Mouse (Mus musculus): ENCODE measurements at regions not wholly inside any gene's neighbourhood (a gene's known extent, or its start where the extent isn't known, plus 50 kb on each side); places are given as distances from the start of the nearest gene placed in this dataset.

- no peak for TF ChIP-seq CTCF (IDR thresholded peaks at IDR 0.05; ENCODE audit: low read depth, low read length)
- TF ChIP-seq POLR2A (IDR thresholded peaks at IDR 0.05; ENCODE audit: insufficient read depth, low read length) = no peak
- TF ChIP-seq EP300 (IDR thresholded peaks at IDR 0.05; ENCODE audit: insufficient read depth, low read depth, low read length) = no peak
- H3K9ac ChIP-seq (ENCODE audit: low read depth, poor library complexity, severe bottlenecking) = no peak overlapping the region
- no peak overlapping the region for H3K27ac ChIP-seq (ENCODE audit: insufficient read depth, low read length)
- H3K36me3 ChIP-seq (ENCODE audit: control insufficient read depth, insufficient read depth, low read length, poor library complexity, severe bottlenecking) = no peaks in the 10 kb centered on the region
- no peaks in the 10 kb centered on the region for H3K4me1 ChIP-seq (ENCODE audit: control insufficient read depth, insufficient read depth, low read length)
- H3K4me3 ChIP-seq (ENCODE audit: low read depth, low read length) = no peak overlapping the region
- no peaks in the 10 kb centered on the region for H3K27me3 ChIP-seq (ENCODE audit: control insufficient read depth, insufficient read depth, low read length, poor library complexity, severe bottlenecking)
- H3K9me3 ChIP-seq (replicated peaks; ENCODE audit: control insufficient read depth, insufficient read depth, low read length, poor library complexity, severe bottlenecking) = no peaks in the 10 kb centered on the region
These were observed 89.5 kb downstream of the Tmem38b start for GRCm38 (mm10) chr4:53915326-53915725.

- Histone ChIP-seq H3K4me3 (ENCODE audit: low read depth, low read length) (no peak overlapping the region), H3K9me3 (replicated peaks; ENCODE audit: control insufficient read depth, insufficient read depth, low read length, poor library complexity, severe bottlenecking) (no peaks in the 10 kb centered on the region), H3K27me3 (ENCODE audit: control insufficient read depth, insufficient read depth, low read length, poor library complexity, severe bottlenecking) (no peaks in the 10 kb centered on the region), H3K4me1 (ENCODE audit: control insufficient read depth, insufficient read depth, low read length) (no peaks in the 10 kb centered on the region), H3K36me3 (ENCODE audit: control insufficient read depth, insufficient read depth, low read length, poor library complexity, severe bottlenecking) (no peaks in the 10 kb centered on the region), H3K27ac (ENCODE audit: insufficient read depth, low read length) (no peak overlapping the region), H3K9ac (ENCODE audit: low read depth, poor library complexity, severe bottlenecking) (no peak overlapping the region)
- TF ChIP-seq CTCF (IDR thresholded peaks at IDR 0.05; ENCODE audit: low read depth, low read length) (peak; percentile 56), EP300 (IDR thresholded peaks at IDR 0.05; ENCODE audit: insufficient read depth, low read depth, low read length) (no peak)
These were observed 93.3 kb downstream of the Tmem38b start for GRCm38 (mm10) chr4:53919188-53919587.

GRCm38 (mm10) chr4:53920587-53920986 lies 94.7 kb downstream of the Tmem38b start:
- H3K27me3 ChIP-seq (ENCODE audit: control insufficient read depth, insufficient read depth, low read length, poor library complexity, severe bottlenecking) = no peaks in the 10 kb centered on the region
- H3K27ac ChIP-seq (ENCODE audit: insufficient read depth, low read length) = no peak overlapping the region
- H3K4me3 ChIP-seq (ENCODE audit: low read depth, low read length) = no peak overlapping the region
- TF ChIP-seq POLR2A (IDR thresholded peaks at IDR 0.05; ENCODE audit: insufficient read depth, low read length) = no peak
- no peak for TF ChIP-seq EP300 (IDR thresholded peaks at IDR 0.05; ENCODE audit: insufficient read depth, low read depth, low read length)
- no peak for TF ChIP-seq CTCF (IDR thresholded peaks at IDR 0.05; ENCODE audit: low read depth, low read length)
- no peak overlapping the region for H3K9ac ChIP-seq (ENCODE audit: low read depth, poor library complexity, severe bottlenecking)
- no peaks in the 10 kb centered on the region for H3K4me1 ChIP-seq (ENCODE audit: control insufficient read depth, insufficient read depth, low read length)
- no peaks in the 10 kb centered on the region for H3K9me3 ChIP-seq (replicated peaks; ENCODE audit: control insufficient read depth, insufficient read depth, low read length, poor library complexity, severe bottlenecking)
- H3K36me3 ChIP-seq (ENCODE audit: control insufficient read depth, insufficient read depth, low read length, poor library complexity, severe bottlenecking) = no peaks in the 10 kb centered on the region

- Histone ChIP-seq H3K4me1 (ENCODE audit: control insufficient read depth, insufficient read depth, low read length) (no peaks in the 10 kb centered on the region), H3K9me3 (replicated peaks; ENCODE audit: control insufficient read depth, insufficient read depth, low read length, poor library complexity, severe bottlenecking) (no peaks in the 10 kb centered on the region), H3K27ac (ENCODE audit: insufficient read depth, low read length) (no peak overlapping the region), H3K36me3 (ENCODE audit: control insufficient read depth, insufficient read depth, low read length, poor library complexity, severe bottlenecking) (no peaks in the 10 kb centered on the region), H3K27me3 (ENCODE audit: control insufficient read depth, insufficient read depth, low read length, poor library complexity, severe bottlenecking) (no peaks in the 10 kb centered on the region), H3K9ac (ENCODE audit: low read depth, poor library complexity, severe bottlenecking) (no peak overlapping the region), H3K4me3 (ENCODE audit: low read depth, low read length) (no peak overlapping the region)
- TF ChIP-seq EP300 (IDR thresholded peaks at IDR 0.05; ENCODE audit: insufficient read depth, low read depth, low read length) (no peak), POLR2A (IDR thresholded peaks at IDR 0.05; ENCODE audit: insufficient read depth, low read length) (no peak), CTCF (IDR thresholded peaks at IDR 0.05; ENCODE audit: low read depth, low read length) (no peak)
These were observed 105.2 kb downstream of the Tmem38b start for GRCm38 (mm10) chr4:53931068-53931467.

- no peaks in the 10 kb centered on the region for H3K36me3 ChIP-seq (ENCODE audit: control insufficient read depth, insufficient read depth, low read length, poor library complexity, severe bottlenecking)
- no peak overlapping the region for H3K27ac ChIP-seq (ENCODE audit: insufficient read depth, low read length)
- TF ChIP-seq POLR2A (IDR thresholded peaks at IDR 0.05; ENCODE audit: insufficient read depth, low read length) = no peak
- 0 out of 2 replicates have a peak, but pooled peaks have one; percentile 18 for TF ChIP-seq EP300 (IDR thresholded peaks at IDR 0.05; ENCODE audit: insufficient read depth, low read depth, low read length)
- TF ChIP-seq CTCF (IDR thresholded peaks at IDR 0.05; ENCODE audit: low read depth, low read length) = peak; percentile 91
- H3K27me3 ChIP-seq (ENCODE audit: control insufficient read depth, insufficient read depth, low read length, poor library complexity, severe bottlenecking) = no peaks in the 10 kb centered on the region
- H3K4me3 ChIP-seq (ENCODE audit: low read depth, low read length) = no peak overlapping the region; the same call in 1 of the 2 replicates
- H3K9ac ChIP-seq (ENCODE audit: low read depth, poor library complexity, severe bottlenecking) = no peak overlapping the region
- H3K4me1 ChIP-seq (ENCODE audit: control insufficient read depth, insufficient read depth, low read length) = no peaks in the 10 kb centered on the region
- no peaks in the 10 kb centered on the region for H3K9me3 ChIP-seq (replicated peaks; ENCODE audit: control insufficient read depth, insufficient read depth, low read length, poor library complexity, severe bottlenecking)
These were observed 105.7 kb downstream of the Tmem38b start for GRCm38 (mm10) chr4:53931499-53931898.

GRCm38 (mm10) chr4:53935306-53935705 lies 109.5 kb downstream of the Tmem38b start:
- H3K27me3 ChIP-seq (ENCODE audit: control insufficient read depth, insufficient read depth, low read length, poor library complexity, severe bottlenecking) = no peaks in the 10 kb centered on the region
- no peaks in the 10 kb centered on the region for H3K4me1 ChIP-seq (ENCODE audit: control insufficient read depth, insufficient read depth, low read length)
- H3K36me3 ChIP-seq (ENCODE audit: control insufficient read depth, insufficient read depth, low read length, poor library complexity, severe bottlenecking) = no peaks in the 10 kb centered on the region
- H3K9ac ChIP-seq (ENCODE audit: low read depth, poor library complexity, severe bottlenecking) = no peak overlapping the region
- no peak overlapping the region for H3K27ac ChIP-seq (ENCODE audit: insufficient read depth, low read length)
- no peak overlapping the region for H3K4me3 ChIP-seq (ENCODE audit: low read depth, low read length)
- TF ChIP-seq CTCF (IDR thresholded peaks at IDR 0.05; ENCODE audit: low read depth, low read length) (no peak), POLR2A (IDR thresholded peaks at IDR 0.05; ENCODE audit: insufficient read depth, low read length) (no peak), EP300 (IDR thresholded peaks at IDR 0.05; ENCODE audit: insufficient read depth, low read depth, low read length) (no peak)
- H3K9me3 ChIP-seq (replicated peaks; ENCODE audit: control insufficient read depth, insufficient read depth, low read length, poor library complexity, severe bottlenecking) = peaks cover 7% of the 10 kb centered on the region
